Mouse (Mus musculus) ovary, postnatal 36 days (tissue): ENCODE data around the gene Ccnd3.
"Not testable (repeated sequence)": the region's sequence is repeated elsewhere in the genome, so short reads cannot be mapped to it uniquely, and the experiment has no call there.

Source experiments
- DNase-seq: peaks from one replicate; pipeline ENCODE4 v3.0.0; 2022; ENCODE audit warnings: low spot score, mixed read lengths

Ccnd3 gene

GRCm38 (mm10) chr17:47482401-47482800 lies 22.4 kb upstream of the Ccnd3 start:
- peak; percentile 67 for DNase-seq

GRCm38 (mm10) chr17:47484241-47484921 lies 20.5 kb upstream of the Ccnd3 start:
- no peak for DNase-seq

- no peak for DNase-seq
These were observed 19.9 kb upstream of the Ccnd3 start for GRCm38 (mm10) chr17:47484993-47485392.

- DNase-seq = no peak
These were observed 19.1 kb upstream of the Ccnd3 start for GRCm38 (mm10) chr17:47485791-47486190.

DNA sequence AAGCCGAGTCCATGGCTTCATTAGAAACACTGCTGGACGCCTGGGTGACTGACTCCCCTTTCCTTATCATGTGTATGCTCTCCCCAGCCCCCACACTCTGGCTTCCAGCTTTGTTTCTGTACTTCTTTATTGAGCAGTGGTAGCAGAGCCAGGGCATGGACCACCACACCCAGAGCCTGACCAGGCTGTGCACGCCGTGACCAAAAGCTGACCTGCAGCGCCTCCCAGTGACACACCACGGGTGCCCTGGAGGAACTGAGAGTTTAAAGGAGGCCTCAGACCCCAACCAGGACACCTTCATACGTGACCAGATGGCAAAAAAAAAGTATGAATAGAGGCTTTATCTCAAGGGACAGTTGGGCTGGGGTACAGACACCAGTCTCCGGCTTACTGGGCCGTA lies 14.1 kb upstream of the Ccnd3 start:
- no peak for DNase-seq

- DNase-seq = no peak
These were observed 12.1 kb upstream of the Ccnd3 start for GRCm38 (mm10) chr17:47492731-47493130.

- no peak for DNase-seq
These were observed 11.2 kb upstream of the Ccnd3 start for GRCm38 (mm10) chr17:47493653-47494052.

- DNase-seq = no peak
These were observed 10.7 kb upstream of the Ccnd3 start for GRCm38 (mm10) chr17:47494132-47494531.

DNA sequence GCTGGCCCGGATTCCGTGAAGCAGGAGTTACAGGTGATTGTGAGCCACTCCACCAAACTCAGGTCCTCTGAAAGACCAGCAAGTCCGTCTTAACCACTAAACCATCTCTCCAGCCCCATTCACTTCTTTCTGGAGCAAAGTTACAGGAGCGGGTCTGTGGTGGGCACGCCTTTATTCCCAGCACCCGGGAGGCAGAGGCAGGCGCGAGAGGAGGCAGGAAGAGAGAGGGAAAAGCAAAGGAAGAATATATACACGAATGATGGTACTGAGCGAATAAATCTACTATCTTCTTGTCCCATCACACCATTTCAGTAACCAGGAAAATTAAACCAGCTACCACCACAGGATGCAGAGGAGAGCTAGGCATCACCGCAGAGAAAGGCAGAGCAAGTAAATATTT lies 3.3 kb upstream of the Ccnd3 start:
- no peak for DNase-seq

GRCm38 (mm10) chr17:47501946-47502706 lies 2.7 kb upstream of the Ccnd3 start, which contains the start of gene Taf8:
Gene Taf8, minus strand, starts transcription at chr17:47502292.
- DNase-seq = peak; percentile 91

DNA sequence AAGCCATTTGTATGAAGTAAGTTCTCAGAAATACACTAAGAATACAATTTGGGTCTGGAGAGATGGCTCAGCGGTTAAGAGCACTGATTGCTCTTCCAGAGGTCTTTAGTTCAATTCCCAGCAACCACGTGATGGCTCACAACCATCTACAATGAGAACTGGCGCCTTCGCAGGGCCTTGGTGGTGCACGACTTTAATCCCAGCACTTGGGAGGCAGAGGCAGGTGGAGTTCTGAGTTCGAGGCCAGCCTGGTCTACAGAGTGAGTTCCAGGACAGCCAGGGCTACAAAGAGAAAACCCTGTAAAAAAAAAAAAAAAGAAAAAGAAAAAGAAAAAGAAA lies 2.2 kb upstream of the Ccnd3 start:
- DNase-seq = not testable (repeated sequence)

GRCm38 (mm10) chr17:47503689-47504088 lies 1.2 kb upstream of the Ccnd3 start:
- no peak for DNase-seq

DNA sequence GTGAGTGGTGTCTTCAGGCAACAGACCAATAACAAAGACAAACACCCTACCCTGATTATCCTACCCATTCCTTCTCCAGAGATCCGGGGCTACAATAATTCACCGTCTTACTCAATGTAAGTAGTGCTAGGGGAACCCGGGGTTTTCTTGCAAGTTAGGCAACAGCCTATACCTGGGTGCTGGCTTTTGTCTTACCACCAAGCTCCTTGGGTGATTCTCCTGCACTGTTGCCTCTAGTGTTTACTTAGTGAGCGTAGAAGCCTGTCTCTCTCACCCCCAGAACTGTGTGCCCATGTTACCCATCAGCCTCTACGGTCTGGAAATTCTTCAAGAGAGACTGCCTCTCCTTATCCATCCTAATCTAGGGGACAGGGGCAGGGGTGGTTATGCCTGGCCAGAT lies 623 bp upstream of the Ccnd3 start:
- DNase-seq = no peak

- DNase-seq = no peak
These were observed 715 bp downstream of the Ccnd3 start for GRCm38 (mm10) chr17:47505566-47505965.

- DNase-seq = no peak
These were observed 1.2 kb downstream of the Ccnd3 start for GRCm38 (mm10) chr17:47506042-47506441.

DNA sequence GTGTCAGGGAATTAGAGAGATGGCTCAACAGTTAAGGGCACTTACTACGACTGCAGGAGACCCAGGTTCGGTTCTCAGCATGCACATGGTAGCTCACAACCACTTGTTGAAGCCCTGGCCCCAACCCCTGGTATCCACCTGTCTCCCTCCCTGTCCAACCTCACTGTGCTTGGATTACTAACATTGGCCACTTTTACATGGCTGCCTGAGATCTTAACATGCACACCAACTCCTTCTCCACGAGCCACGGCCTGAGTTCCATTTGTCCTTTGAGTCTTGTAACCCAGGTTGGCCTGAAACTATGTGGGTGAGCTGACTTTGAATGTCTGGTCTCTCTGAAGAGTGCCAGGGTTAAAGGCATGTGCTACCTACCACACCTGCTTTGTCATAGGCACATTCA lies 1.8 kb downstream of the Ccnd3 start:
- DNase-seq = no peak

GRCm38 (mm10) chr17:47507523-47507922 lies 2.7 kb downstream of the Ccnd3 start:
- no peak for DNase-seq

- DNase-seq = peak; percentile 89
These were observed 3.3 kb downstream of the Ccnd3 start for GRCm38 (mm10) chr17:47508012-47508608.

DNA sequence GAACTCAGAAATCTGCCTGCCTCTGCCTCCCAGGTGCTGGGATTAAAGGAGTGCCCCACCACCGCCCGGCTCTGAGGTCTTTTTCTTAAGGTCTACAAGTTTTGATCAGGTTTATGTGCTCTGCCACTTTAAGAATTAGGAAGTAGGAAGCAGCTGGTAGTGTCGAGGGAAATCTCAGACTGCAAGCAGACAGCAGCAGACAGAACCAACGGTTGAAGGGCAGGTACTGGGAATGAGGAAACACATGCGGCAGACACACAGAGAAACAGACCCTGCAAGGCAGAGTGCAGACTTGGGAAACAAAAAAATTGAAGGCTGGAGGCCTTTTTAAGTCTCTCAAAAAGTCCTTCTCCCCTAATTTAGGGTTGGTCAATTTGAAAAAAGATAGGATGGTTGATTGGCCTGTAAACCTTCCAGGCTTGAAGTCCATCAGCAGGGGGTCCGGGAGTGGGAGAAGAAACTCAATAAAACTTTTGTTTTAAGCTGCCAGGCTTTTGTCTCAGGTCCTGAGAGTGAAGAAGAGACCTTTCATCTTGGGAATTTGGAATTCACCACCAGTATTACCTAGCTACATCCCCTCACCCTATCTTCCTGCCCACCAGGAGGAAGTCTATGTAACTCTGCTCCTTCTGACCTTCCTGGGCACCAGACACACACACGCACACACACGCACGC lies 4.3 kb downstream of the Ccnd3 start:
- no peak for DNase-seq

GRCm38 (mm10) chr17:47511111-47512020 lies 6.5 kb downstream of the Ccnd3 start:
- peak; percentile 96 for DNase-seq

- peak; percentile 44 for DNase-seq
These were observed 8.3 kb downstream of the Ccnd3 start for GRCm38 (mm10) chr17:47512956-47513775.
